Comparison of ENCODE assay signal across 34 mouse cellular contexts in genomic region chr4:62472071-62472470, GRCm38 (mm10). TPM values are rescaled to one million over a fixed set of nuclear protein-coding genes. Genes with fewer than 3 reads are reported as not detected.
A peak's percentile ranks its signal among the peaks of the same experiment; 100 is the strongest.
DNase-seq lines count a peak whose midpoint lies in the region; ATAC-seq lines count a peak whose summit lies in the region.
"Had no signal": no experiment of that assay in that cellular context is flagged by ENCODE, and none has a peak within 500 bp of the region (broad histone marks: within the 10 kb centered on the region; RNA-seq: fewer than 3 reads in every experiment).

No protein-coding gene starts in this region.

- H3K4me3 ChIP-seq in forebrain, embryonic 11.5 days (ENCODE audit: low read depth, low read length): no peak overlapping the region
- H3K4me3 ChIP-seq: embryonic facial prominence, embryonic 12.5 days; embryonic facial prominence, embryonic 15.5 days; forebrain, embryonic 12.5 days; forebrain, embryonic 15.5 days; hindbrain, embryonic 12.5 days; hindbrain, embryonic 15.5 days had no signal

- intact Hi-C loops in left cerebral cortex, postnatal 25 days (cut with DNase I): no loop called here

- no peaks in the 10 kb centered on the region for H3K36me3 ChIP-seq in forebrain, embryonic 11.5 days (ENCODE audit: control insufficient read depth, insufficient read depth, low read length)
- H3K36me3 ChIP-seq: embryonic facial prominence, embryonic 12.5 days; embryonic facial prominence, embryonic 15.5 days; forebrain, embryonic 12.5 days; forebrain, embryonic 15.5 days; G1E; hindbrain, embryonic 12.5 days; hindbrain, embryonic 15.5 days had no signal

- no peak overlapping the region for H3K9ac ChIP-seq in forebrain, embryonic 11.5 days (ENCODE audit: low read length)
- H3K9ac ChIP-seq: embryonic facial prominence, embryonic 12.5 days; embryonic facial prominence, embryonic 15.5 days; forebrain, embryonic 12.5 days; forebrain, embryonic 15.5 days; hindbrain, embryonic 12.5 days; hindbrain, embryonic 15.5 days had no signal

- 95% methylated on average over 2 of the region's 2 CpGs for WGBS in forebrain, embryonic 11.5 days

- no peaks in the 10 kb centered on the region for H3K9me3 ChIP-seq in forebrain, embryonic 11.5 days (ENCODE audit: control insufficient read depth, low read length)
- H3K9me3 ChIP-seq: embryonic facial prominence, embryonic 12.5 days; embryonic facial prominence, embryonic 15.5 days; forebrain, embryonic 12.5 days; forebrain, embryonic 15.5 days; G1E; hindbrain, embryonic 12.5 days; hindbrain, embryonic 15.5 days had no signal

- no peaks in the 10 kb centered on the region for H3K27me3 ChIP-seq in forebrain, embryonic 11.5 days (ENCODE audit: control insufficient read depth, insufficient read depth, low read length)
- H3K27me3 ChIP-seq: CH12.LX; embryonic facial prominence, embryonic 12.5 days; embryonic facial prominence, embryonic 15.5 days; forebrain, embryonic 15.5 days; hindbrain, embryonic 12.5 days; Patski had no signal

- no peak overlapping the region for H3K4me2 ChIP-seq in forebrain, embryonic 11.5 days (ENCODE audit: low read depth, low read length, severe bottlenecking)
- H3K4me2 ChIP-seq: embryonic facial prominence, embryonic 12.5 days; embryonic facial prominence, embryonic 15.5 days; forebrain, embryonic 12.5 days; forebrain, embryonic 15.5 days; heart, embryonic 11.5 days; hindbrain, embryonic 12.5 days; hindbrain, embryonic 15.5 days had no signal

- no peak overlapping the region for H3K27ac ChIP-seq in forebrain, embryonic 11.5 days (ENCODE audit: low read depth, low read length)
- H3K27ac ChIP-seq: embryonic facial prominence, embryonic 12.5 days; embryonic facial prominence, embryonic 15.5 days; forebrain, embryonic 12.5 days; forebrain, embryonic 15.5 days; hindbrain, embryonic 12.5 days; hindbrain, embryonic 15.5 days had no signal

- DNase-seq in frontal cortex, adult 2 months (ENCODE audit: extremely low spot score in 1 of 2, low spot score in 1 of 2): peak; percentile 38 to 62
- DNase-seq in frontal cortex, postnatal 10 days (ENCODE audit: low spot score in 2 of 2): no peak
- DNase-seq in right cerebral cortex, adult 18-20 months: peak; percentile 66
- no peak for DNase-seq in right cerebral cortex, postnatal 10 days (ENCODE audit: low spot score in 2 of 2)
- DNase-seq in left cerebral cortex, postnatal 25 days (ENCODE audit: low spot score in 2 of 2): peak; percentile 10 to 86
- DNase-seq in heart, adult 18-20 months: no peak
- DNase-seq in forebrain, embryonic 11.5 days (ENCODE audit: low spot score): no peak
- DNase-seq: adrenal gland, postnatal 10 days; adrenal gland, postnatal 36 days; B cell, adult 2 months; cerebellum, adult 11 months; cerebellum, adult 2 months; cerebellum, adult 9-11 months; cerebellum, postnatal 25 days; gastrocnemius, postnatal 10 days; gastrocnemius, postnatal 36 days had no signal

- no peak for ATAC-seq in forebrain, embryonic 11.5 days (replicated peaks; ENCODE audit: low FRiP score)
- ATAC-seq: forebrain, embryonic 15.5 days; Patski had no signal

- H3K4me1 ChIP-seq in forebrain, embryonic 11.5 days (replicated peaks; ENCODE audit: control insufficient read depth, insufficient read depth, low read length): no peaks in the 10 kb centered on the region
- H3K4me1 ChIP-seq: embryonic facial prominence, embryonic 12.5 days; forebrain, embryonic 12.5 days; hindbrain, embryonic 12.5 days had no signal

RNA-seq across cellular contexts. Expression of gene Wdr31, which starts 1.4 kb away (rescaled TPM):
- polyA plus RNA-seq in frontal cortex, adult 2 months (2012; rRNA removed): 7.1 and 8.4 TPM in 2 replicates
- total RNA-seq in left cerebral cortex, postnatal 25 days (2021): 1 to 10 TPM; 7.6 TPM
- total RNA-seq in heart, adult 18-20 months (2021): under 1 TPM; 0.30 to 0.59 TPM
- 11.5 and 14.3 TPM in 2 replicates for polyA plus RNA-seq in forebrain, embryonic 11.5 days (2014; fragmentation: Nextera tagmentation; extraction: Ambion mirVana)

RNA-seq across cellular contexts. Expression of gene Bspry, which starts 7.8 kb away (rescaled TPM):
- polyA plus RNA-seq in frontal cortex, adult 2 months (2012; rRNA removed): 0.60 and 0.78 TPM in 2 replicates
- under 1 TPM; 0.34 to 0.53 TPM for total RNA-seq in left cerebral cortex, postnatal 25 days (2021)
- under 1 TPM in 1 of 2 experiments, not detected in 1; 0.23 TPM for total RNA-seq in heart, adult 18-20 months (2021)
- 0.96 and 0.98 TPM in 2 replicates for polyA plus RNA-seq in forebrain, embryonic 11.5 days (2014; fragmentation: Nextera tagmentation; extraction: Ambion mirVana)
- total RNA-seq: gastrocnemius, adult 18-20 months; granulocyte monocyte progenitor cell, adult 5-6 weeks; heart, postnatal 25 days had no signal

RNA-seq across cellular contexts. Expression of gene Hdhd3, which starts 31.2 kb away (rescaled TPM):
- 6.8 and 8.0 TPM in 2 replicates for polyA plus RNA-seq in frontal cortex, adult 2 months (2012; rRNA removed)
- 10 to 100 TPM in 1 of 2 experiments, 1 to 10 TPM in 1; 7.5 to 10.9 TPM for total RNA-seq in left cerebral cortex, postnatal 25 days (2021)
- 1 to 10 TPM; 3.4 to 4.0 TPM for total RNA-seq in heart, adult 18-20 months (2021)
- 9.1 and 10.1 TPM in 2 replicates for polyA plus RNA-seq in forebrain, embryonic 11.5 days (2014; fragmentation: Nextera tagmentation; extraction: Ambion mirVana)

RNA-seq across cellular contexts. Expression of gene Rnf183, which starts 37.0 kb away (rescaled TPM):
- polyA plus RNA-seq in frontal cortex, adult 2 months (2012; rRNA removed): 0.20 and 0.23 TPM in 2 replicates
- not detected for total RNA-seq in left cerebral cortex, postnatal 25 days (2021)
- total RNA-seq in heart, adult 18-20 months (2021): not detected
- polyA plus RNA-seq in forebrain, embryonic 11.5 days (2014; fragmentation: Nextera tagmentation; extraction: Ambion mirVana): not detected in 2 replicates
- total RNA-seq: adrenal gland, postnatal 10 days; common myeloid progenitor, adult 5-6 weeks; G1E; gastrocnemius, adult 18-20 months; gastrocnemius, postnatal 10 days; gastrocnemius, postnatal 36 days; granulocyte monocyte progenitor cell, adult 5-6 weeks; heart, adult 8-10 months; heart, postnatal 25 days; hematopoietic stem cell, adult 5-6 weeks had no signal
- polyA plus RNA-seq: embryonic facial prominence, embryonic 12.5 days; forebrain, embryonic 12.5 days; G1E; heart, embryonic 11.5 days; heart, embryonic 14.5 days; heart, postnatal 0 days; hindbrain, embryonic 12.5 days had no signal

RNA-seq across cellular contexts. Expression of gene Alad, which starts 47.6 kb away (rescaled TPM):
- polyA plus RNA-seq in frontal cortex, adult 2 months (2012; rRNA removed): 37.2 and 43.1 TPM in 2 replicates
- total RNA-seq in left cerebral cortex, postnatal 25 days (2021): 10 to 100 TPM; 25.4 to 30.8 TPM
- total RNA-seq in heart, adult 18-20 months (2021): 10 to 100 TPM; 75.4 to 87.1 TPM
- 89.3 and 98.2 TPM in 2 replicates for polyA plus RNA-seq in forebrain, embryonic 11.5 days (2014; fragmentation: Nextera tagmentation; extraction: Ambion mirVana)

Comparison
In these comparisons a context has a peak if more than half of its experiments do, and no peak if none do; other contexts are left out.
1. DNase-seq: peak in frontal cortex, adult 2 months (2 of 2), right cerebral cortex, adult 18-20 months (single experiment) and left cerebral cortex, postnatal 25 days (2 of 2); none in frontal cortex, postnatal 10 days (0 of 2), right cerebral cortex, postnatal 10 days (0 of 2), heart, adult 18-20 months (0 of 2) and forebrain, embryonic 11.5 days (single experiment).
2. RNA of gene Wdr31, which starts 1.4 kb away (total RNA-seq): 7.6 TPM in left cerebral cortex, postnatal 25 days; 0.30 to 0.59 TPM in heart, adult 18-20 months; every median in the first group is over 4 times any median in the second.